Mouse (Mus musculus) megakaryocyte, adult 5-6 weeks (primary cell): ENCODE results near the gene Rbms3. TPM values are rescaled to one million over a fixed set of nuclear protein-coding genes. Genes with fewer than 3 reads are reported as not detected.

ENCODE experiments used
- ATAC-seq: 2 replicates; pipeline ENCODE4 v1.8.0; 2016; ENCODE audit warnings: mild to moderate bottlenecking, inconsistent platforms; ENCODE audit not compliant: poor library complexity, severe bottlenecking
- total RNA-seq, 2 experiments: library from RNA; stranded (forward) in 1 of 2; stranded (reverse) in 1 of 2; fragments of 153-499, 151-499 nt in 1 of 2; fragments of 221-1000, 200-1000 nt in 1 of 2; gene quantifications; 2 replicates each; pipeline versions ENCODE4 v1.2.3 to v1.2.4; 2015 to 2017

Gene Rbms3
- total RNA-seq, 2 experiments from 2014 or later = 0.04 to 0.25 TPM

DNA sequence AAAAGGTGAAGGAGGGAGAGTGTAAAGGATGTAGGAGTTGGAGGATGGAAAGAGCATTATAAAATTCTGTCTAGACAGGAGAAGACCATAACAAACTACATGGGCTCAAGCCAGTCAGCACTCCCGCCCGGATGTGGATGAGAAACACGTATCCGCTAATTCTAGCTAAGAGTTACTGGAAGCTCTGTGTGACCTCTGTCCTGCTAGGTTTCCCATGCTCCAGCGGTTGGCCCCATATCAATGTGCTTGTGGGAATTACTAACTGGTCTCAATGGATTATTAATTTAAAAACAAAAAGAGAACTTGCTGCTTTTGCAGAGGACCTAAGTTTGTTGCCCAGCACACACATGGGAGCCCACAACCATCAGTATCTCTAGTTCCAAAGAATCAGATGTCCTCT lies 1071.9 kb downstream of the Rbms3 start:
- ATAC-seq = no peak

DNA sequence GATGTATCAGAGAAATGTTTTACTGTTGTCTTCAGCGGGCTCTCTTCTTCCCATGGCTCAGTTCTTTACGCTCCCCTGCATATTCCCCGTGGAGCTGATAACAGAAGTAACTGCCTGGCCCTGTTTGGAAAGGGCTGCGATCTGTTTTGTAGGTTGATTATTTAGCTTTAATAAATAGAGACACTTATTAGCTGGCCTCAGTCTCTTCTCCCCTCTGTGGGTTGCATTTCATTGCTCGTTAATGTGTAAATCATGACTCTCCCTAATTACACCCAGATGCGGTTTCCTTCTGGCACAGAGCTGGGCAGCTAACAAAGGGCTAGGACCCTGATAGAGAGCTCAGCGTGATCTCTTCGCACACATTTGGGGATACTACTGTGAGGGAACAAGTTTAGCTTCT lies 1073.1 kb downstream of the Rbms3 start:
- no peak for ATAC-seq

DNA sequence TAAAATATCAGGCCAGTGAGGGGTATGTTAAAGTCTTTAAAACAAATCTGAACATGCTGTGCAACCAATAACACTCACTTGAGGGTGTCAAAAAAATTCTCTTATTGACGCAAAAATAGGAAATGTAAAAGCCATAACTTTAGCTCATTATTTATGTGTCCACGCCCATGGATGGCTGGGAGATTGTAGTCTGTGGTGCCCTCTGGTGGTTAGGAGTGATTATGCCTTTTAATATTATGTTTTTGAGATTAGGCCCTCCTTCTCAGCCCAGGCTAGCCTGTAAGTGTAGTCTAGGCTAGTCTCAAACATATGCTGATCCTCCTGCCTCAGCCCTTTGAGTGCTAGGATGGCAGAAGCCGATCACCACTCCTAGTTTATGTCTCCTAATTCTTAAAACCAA lies 1076.5 kb downstream of the Rbms3 start:
- peak; percentile 79 for ATAC-seq

DNA sequence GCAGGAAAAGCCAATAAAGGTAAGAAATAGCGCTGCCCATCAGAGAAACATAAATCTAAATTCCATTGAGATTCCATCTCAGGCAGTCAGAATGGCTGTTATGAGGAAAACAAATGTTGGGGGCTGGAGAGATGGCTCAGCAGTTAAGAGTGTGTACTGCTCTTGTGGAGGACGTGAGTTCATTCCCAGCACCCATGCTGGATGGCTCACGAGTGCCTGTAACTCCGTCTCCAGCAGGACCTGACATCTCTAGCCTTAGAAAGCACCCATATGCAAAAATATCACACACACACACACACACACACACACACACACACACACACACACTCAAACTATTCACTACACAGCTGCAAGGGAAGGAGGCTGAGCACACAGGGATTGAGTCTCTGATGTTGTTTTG lies 1083.6 kb downstream of the Rbms3 start:
- ATAC-seq = no peak

DNA sequence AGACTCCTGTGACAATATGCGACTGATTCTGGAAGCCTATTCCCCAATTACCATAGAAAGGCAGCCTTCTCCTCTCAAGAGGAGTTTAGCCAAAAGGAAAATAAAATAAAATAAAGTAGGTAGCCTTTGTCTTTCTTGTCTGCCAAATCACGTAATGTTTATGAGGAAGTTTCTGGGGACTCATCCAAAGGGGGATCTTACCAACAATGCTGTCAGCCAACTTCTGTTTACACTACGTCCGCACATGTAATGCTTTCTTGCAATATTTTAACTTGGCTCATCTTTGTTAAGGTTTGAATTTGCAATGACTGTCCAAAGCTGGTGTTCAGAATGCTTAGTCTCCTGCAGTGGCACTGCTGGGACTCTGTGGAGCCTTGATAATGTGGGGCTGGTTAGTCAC lies 1086.9 kb downstream of the Rbms3 start:
- ATAC-seq = no peak

DNA sequence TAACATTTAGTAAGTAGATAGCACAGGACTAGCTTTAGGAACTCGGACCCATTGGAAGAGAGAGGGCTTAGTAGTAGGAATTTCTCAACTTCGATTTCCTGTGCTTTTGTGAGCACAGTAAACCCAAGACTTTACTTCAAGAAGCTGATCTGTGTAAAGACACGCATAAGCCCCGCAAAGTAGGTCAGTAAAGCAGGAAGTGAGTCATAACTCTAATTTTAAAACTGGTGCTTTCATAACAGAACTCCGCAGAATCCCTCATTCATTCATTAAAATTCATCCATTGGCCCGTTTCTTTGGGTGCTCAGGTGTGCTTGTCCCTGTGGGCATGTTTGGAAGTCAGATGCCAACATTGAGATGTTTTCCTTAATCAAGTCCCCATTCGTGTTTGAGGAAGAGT lies 1087.7 kb downstream of the Rbms3 start:
- ATAC-seq = no peak

DNA sequence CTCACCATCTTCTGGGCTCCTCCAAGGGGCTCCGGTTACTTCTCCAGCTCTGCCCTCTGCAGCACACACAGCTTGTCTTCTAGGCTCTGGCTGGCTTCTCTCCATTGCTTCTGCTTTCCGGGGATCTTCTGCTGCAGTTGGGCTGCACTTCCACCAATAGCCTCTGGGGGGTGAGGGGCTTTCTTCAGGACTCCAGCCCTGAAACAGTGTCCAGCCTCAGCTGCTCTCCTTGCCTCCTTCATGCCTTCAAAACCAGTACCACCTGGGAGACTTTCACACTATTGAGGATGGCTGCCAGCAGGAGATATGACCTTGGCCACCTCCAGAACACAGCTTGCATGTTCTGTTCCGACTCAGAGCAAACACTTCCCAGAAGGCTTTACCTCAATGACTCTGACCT lies 1094.0 kb downstream of the Rbms3 start:
- peak; percentile 81 for ATAC-seq

DNA sequence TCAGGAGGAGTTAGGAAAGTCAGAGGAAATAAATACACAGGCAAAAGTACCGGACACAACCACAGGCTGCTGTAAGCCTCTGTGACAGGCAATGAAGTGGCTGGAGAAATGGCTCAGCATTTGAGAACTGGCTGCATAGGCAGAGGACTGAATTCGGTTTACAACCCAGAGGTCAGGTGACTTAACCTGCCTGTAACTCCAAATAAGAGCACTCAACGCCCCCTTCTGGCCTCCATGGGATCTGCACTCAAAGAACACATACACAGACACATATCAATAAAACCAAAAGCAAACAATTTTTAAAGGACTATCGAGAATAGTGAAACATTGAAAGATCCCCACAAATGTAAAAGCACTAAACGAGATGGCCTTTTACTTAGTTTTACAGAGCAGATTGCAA lies 1096.3 kb downstream of the Rbms3 start:
- ATAC-seq = no peak

DNA sequence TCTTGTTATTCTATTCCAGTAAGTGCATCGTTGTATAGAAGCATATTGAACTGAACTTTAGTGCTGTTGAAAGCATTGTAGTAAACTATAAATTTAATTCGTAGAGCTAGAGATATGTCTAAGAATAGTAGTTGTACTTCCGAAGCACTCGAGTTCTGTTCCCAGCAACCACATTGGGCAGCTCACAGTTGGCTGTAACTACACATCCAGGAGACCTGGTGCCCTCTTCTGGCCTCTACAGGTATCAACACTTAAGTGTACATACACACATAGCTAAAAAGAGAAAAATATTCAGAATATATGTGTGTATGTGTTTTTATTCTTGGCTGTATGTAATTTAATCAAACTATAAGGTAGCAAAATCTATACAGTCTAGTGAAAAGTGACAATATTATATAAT lies 1098.6 kb downstream of the Rbms3 start:
- no peak for ATAC-seq

DNA sequence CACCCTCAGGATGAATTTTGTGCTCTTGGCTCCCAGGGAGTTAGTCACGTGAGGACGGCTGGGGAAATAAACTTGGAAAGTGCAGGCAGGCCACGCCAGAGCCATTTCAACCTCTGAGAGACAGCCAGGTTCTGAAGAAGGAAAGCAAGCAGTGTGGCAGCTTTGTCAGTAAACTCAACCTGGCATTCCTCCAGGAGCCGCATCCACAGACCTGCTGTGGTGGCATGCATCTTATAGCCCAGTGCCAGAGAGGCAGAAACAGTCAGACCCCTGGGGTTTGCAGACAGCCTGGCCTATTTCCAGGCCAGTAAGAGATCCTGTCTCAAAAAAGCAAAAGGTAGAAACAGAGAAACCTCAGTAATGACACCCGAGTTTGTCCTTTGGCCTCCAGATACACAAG lies 1105.3 kb downstream of the Rbms3 start:
- no peak for ATAC-seq
